Mouse (Mus musculus): ENCODE data around the gene Smarcc1.

DNA sequence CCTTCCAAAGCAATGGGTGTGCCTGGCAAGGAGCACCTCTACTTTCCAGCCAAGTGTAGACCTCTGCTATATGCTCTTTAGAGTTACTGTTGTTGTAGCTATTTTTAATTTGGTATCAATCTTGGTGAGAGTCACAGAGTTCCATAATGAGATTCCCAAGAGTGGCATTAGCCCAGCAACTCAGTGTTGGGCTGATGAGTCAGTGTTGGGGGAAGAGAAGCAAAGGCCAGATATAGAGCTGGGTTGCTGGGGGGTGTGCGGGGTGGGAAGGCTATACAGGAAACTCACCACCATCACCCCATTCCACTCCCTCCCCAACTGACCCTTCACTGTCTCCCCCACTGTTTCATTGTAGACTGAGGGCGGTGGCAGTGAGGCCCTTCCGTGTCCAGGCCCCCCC lies 36.4 kb upstream of the Smarcc1 start:
- TF ChIP-seq POLR2A (IDR thresholded peaks at IDR 0.05; ENCODE audit: control insufficient read depth in 1 of 2, insufficient read depth in 1 of 2, low read depth in 1 of 2, low read length in 2 of 2, poor library complexity in 1 of 2) (no peak), UBTF (IDR thresholded peaks at IDR 0.05; ENCODE audit: borderline replicate concordance, insufficient read depth, low read depth, low read length) (no peak), ZC3H11A (IDR thresholded peaks at IDR 0.05; ENCODE audit: low read depth, low read length) (no peak), EP300 (IDR thresholded peaks at IDR 0.05; ENCODE audit: low read depth in 1 of 2, low read length in 2 of 2) (no peak), NELFE (IDR thresholded peaks at IDR 0.05; ENCODE audit: low read depth, low read length) (no peak), ETS1 (IDR thresholded peaks at IDR 0.05; ENCODE audit: low read depth, low read length) (no peak), CTCF (IDR thresholded peaks at IDR 0.05 in 2 of 3, conservative IDR thresholded peaks at IDR 0.05 in 1 of 3; ENCODE audit: control insufficient read depth in 1 of 3, insufficient read depth in 1 of 3, low read depth in 2 of 3, low read length in 3 of 3, poor library complexity in 1 of 3, severe bottlenecking in 1 of 3) (no peak), POLR2AphosphoS2 (IDR thresholded peaks at IDR 0.05; ENCODE audit: low read length) (no peak), JUND (IDR thresholded peaks at IDR 0.05; ENCODE audit: low read depth, low read length) (no peak), GATA1 (IDR thresholded peaks at IDR 0.05; ENCODE audit: low read depth, low read length) (no peak)
